Mouse (Mus musculus) urinary bladder, postnatal 25 days (tissue): ENCODE measurements around the gene Nlrc4.

ENCODE experiments used
- DNase-seq: peaks from one replicate; pipeline ENCODE4 v3.0.0; 2022; ENCODE audit warnings: low spot score

Nlrc4 gene

DNA sequence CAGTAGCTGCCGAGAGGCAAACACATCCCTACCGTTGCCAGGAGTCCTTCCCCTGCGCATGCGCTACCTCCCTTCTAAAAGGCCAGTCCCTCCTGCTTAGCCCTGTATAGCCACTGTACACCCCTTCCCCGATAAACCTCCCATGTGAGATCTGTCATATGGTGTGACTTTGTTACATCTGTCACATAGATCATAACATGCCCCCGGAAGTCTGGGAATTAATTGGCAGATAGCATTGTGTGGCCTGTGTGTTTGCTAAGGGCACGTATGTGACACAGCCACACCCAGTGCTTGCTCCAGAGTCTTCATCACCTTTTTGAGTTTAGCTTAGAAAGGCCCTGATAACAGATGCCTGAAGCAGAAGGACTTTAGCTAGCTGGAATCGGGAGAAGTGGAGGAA, 28.9 kb downstream of the Nlrc4 start:
- no peak for DNase-seq

DNA sequence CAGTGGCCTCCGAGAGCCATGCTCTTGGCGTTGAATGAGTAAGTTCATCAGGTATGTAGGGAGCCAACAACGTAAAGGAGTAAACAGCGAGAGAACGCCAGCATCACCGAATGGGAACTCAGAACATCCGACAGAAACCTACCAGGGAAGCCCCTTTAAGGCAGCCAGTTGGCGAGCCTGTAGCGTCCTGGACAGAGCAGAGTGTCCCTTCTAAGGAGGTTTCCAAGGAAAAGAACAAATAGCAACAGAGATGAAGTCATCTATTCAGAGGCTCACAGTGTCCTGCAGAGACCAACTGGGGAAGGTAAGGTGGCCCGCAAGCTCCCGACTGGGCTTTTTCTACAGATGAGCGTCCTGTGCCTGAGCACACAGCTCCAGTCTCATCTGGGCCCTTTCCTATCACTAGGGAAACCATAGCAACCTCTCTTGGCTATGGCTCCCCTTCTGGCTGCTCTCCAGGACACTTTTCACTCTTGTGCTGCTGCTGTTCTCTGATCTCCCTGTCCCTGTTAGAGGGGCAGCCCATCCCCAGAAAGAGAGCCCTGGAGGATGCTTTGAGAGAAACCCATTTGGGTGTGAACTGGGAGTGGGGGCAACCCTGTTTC, 34.4 kb downstream of the Nlrc4 start:
- no peak for DNase-seq

DNA sequence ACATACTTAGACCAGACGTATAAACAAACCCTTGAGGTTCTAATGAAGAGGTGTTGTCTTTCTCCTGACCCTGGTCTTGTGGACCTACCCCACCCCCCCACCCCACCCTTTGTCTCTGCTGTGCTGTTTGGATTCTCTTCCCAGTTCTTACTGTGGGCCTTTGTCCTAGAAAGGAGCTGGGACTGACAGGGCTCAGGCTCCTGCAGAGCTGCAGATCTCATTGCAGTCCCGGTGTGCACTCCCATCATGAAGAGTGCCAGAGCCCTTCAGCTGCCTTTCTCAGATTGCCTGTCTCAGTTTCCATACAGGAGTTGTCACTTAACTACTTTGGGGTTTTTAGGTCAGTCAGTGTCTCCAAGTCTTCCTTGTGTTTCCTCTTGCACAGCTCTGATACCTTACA, 38.3 kb downstream of the Nlrc4 start:
- no peak for DNase-seq

DNA sequence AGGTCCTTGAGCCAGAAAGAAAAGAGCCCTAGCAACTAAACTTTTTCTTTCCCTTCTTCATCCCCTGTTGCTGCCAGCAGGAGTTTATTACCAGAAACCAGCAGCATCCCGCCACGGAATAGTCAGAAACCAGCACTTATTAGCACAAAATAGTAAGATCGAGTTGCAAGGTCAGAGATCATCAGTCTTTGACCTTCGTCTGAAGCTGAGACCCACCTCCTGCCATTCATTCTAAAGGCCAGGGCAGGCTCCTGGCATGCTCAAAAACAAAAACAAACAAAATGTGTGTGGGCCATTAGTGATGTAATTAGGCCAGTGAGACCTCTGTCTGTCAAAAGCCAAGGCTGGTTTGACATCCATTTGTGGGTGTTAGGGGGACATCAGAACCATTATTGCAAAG, 40.8 kb downstream of the Nlrc4 start:
- no peak for DNase-seq

DNA sequence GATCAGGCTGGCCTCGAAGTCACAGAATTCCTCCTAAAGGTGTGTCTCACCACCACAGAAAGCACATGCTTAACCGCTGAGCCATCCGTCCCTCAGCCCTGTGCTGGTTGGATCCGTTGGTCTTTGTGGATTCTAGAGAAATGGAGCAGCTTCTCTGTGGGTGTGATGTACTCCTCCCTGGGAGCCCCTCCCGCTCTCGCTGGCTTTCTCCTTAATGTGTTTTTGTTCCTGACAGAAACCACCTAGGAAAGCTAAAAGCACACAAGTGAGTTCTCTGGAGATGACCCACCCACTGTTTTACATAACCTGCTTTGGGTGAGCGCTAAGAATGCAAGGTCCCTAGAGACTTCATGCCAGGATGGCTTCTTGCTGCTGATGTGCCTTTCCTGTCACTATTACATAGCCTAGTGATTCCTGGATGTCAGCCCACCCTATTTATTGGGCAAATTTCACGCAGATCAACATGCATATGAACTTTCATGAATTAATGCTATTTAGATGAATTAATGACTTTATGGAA, 42.0 kb downstream of the Nlrc4 start:
- no peak for DNase-seq

DNA sequence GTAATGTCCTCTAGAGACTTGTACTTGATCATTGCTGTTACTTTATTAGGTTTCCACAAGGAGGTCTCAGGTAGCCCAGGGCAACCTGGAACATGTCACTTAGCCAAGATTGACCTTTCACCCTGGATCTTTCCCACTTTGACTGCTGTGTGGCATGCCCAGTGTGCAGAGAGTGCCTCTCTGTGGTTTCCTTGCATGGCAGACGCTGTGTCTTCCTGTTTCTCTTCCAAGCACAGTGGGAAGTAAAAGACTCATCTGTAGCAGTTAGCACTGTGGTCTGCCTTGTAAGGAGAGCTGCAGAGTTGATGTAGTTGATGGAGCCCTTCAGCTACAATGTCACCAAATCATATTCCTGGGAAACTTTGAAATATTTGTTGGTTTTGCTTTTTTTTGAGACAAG, 44.3 kb downstream of the Nlrc4 start:
- no peak for DNase-seq

DNA sequence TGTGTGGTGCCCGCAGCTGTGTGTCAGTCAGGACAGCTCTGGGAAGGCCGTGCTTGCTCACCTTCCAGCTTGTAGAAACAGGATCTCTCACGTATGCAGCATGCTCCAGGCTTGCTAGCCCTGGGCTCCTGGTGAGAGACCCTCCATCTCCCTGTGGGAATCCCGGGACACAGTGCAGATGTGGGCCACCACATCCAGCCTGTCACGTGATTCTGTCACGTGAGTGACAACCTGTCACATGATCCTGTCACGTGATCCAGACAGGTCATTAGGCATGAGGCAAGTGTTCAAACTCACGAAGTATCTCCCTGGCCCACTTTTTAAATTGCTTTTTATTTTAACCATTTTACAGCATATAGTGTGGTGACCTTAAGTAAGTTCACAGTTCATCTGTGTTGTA, 45.6 kb downstream of the Nlrc4 start:
- DNase-seq, result no peak

DNA sequence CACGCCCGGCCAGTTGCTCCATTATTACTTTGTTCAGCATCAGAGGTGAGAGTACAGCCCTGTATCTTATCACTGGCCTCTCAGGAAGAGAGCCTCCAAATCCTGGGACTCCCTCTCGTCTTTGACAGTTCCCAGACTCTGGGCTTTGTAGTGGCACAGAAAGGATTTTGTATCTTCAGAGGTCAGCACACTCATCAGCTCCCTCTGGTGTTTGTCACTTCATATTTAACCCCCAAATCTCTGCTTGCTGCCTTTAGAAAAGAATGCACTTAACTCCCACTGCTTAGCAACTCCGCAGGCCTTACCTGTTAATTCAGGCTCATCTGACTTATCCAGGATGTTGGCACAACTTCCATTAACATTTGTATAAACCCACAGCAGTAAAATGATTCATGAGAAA, 49.2 kb downstream of the Nlrc4 start:
- DNase-seq, result no peak

DNA sequence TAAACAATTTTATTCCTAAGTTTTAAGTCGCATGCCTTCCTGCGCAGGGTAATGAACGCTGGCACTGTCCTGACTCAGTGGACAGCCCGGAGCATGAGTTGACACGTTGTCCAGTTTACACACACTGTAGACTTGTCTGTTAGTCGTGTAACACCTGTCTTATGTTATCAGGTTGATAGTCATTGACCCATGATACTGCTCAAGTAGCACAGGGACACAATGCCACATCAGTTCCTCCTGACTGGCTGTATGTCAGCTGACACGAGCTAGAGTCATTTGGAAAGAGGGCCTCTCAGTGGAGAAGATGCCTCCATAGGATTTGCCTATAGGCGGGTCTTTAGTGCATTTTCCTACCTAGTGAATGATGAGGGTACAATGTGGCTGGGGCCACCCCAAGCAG, 52.5 kb downstream of the Nlrc4 start:
- DNase-seq, result no peak

DNA sequence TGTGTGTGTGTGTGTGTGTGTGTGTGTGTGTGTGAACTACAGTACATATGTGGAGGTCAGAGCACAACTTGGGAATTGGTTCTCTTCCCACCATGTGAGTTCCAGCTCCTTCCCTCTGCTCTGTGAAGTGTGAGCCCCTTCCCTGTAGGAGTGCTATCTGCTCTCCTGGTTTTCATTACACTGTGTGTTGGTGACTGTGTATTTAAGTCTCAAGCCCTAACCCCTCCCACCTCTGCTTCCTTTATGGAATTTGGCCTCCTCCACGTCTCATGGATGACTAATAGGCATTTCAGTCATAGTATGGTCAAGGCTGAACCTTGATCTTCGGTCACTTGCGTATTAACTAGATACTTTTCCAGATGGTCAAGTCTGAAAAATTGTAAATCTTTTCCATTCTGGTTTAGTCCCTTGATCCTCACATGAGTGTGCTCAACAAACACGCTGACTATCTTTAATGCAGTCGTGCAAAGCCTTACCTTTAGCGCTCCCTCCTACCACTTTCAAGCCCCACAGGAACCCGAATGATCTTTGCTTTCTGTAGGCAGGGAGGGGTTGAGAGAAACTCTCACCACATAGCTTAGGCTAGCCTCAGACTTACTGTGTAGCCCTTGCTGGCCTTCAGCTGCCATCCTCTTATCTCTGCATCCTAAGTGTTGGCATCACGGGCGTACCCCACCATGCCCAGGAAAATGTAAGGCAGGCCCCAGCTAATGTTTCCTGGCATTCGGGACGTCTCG, 56.3 kb downstream of the Nlrc4 start:
- no peak for DNase-seq

DNA sequence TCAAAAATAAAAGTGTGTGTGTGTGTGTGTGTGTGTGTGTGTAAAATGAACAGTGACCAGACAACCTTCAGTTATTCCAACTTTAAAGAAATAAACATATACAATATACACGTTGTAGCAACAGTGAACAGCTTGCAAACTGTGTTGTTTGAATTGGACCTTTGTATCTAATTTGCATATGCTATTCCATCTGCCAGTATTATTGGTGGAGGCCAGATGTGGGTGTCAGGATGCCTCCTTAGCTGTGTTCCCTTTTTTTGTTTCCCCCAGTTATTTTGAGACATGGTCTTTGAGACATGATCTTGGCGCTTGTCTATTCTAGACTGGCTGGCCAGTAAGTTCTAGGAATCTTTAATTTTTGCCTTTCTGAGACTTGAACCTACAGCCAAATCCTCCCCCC, 61.8 kb downstream of the Nlrc4 start:
- no peak for DNase-seq

DNA sequence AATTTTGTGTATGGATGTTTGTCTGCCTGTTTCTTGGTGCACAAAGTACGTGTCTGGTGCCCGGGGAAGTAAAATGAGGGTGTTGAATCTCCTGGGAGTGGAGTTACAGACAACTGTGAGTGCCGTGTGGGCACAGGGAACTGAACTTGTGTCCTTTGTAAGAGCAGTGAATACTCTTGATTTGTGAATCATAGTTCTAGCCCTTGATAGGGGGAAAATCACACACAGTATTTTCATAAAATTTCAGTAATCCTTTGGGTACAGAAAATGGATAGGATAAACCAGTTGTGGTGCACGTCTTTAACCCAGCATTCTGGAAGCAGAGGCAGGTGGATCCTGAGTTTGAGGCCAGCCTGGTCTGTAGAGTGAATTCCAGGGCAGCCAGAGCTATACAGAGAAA, 62.2 kb downstream of the Nlrc4 start:
- no peak for DNase-seq

DNA sequence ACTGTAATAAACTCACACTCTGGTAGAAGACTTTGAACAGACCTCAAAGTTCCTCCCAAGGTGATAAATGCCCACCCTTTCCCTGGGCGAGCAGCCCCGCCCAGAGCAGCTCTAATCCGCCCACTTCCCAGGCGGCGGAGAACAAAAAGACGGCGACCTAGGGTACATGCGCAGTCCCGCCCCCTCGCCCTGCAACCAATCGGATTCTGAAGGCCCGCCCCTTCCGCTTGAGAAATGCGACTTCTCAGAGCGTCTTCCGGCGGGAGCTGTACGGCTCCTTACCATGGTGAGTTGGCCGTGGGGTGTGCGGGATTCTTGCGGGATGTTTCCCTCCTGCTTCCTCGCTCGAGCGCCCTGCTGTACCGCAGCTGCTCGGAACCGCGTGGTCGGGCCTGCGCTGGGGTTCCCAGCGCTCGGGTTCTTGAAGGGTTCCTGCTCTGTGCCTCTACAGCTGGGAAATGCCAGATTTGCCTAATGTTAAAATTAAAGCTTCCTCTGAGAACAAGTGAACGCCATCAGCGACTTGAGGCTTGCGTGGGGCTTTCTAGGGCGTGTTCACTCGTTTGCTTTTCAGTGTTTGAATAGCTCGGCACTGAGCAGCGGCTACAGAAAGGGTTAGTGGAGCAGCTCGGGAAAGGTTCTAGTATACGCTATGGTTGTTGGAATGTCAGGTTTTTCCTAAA, 63.4 kb downstream of the Nlrc4 start, which contains the start of gene Slc30a6:
Gene Slc30a6, plus strand, starts transcription at position 226 of the 683 bp plus-strand sequence.
- peak; percentile 95 for DNase-seq

DNA sequence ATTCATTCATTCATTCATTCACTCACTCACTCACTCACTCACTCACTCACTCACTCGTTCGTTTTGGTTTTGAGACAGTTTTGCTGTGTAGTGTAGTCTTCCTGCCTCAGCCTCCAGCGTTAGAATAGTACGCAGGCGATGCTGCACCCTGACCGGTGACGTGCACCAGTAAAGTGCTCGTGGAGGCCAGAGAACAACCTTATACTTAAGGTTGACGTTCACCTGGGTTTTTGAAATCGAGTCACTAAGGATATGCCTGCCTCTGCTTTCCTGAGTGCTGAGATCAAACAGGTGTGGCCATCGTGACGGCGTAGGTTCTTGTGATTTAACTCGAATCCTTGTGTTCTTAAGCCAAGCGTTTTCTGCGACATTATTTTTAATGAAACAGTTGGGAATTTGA, 64.1 kb downstream of the Nlrc4 start:
- DNase-seq, result no peak

DNA sequence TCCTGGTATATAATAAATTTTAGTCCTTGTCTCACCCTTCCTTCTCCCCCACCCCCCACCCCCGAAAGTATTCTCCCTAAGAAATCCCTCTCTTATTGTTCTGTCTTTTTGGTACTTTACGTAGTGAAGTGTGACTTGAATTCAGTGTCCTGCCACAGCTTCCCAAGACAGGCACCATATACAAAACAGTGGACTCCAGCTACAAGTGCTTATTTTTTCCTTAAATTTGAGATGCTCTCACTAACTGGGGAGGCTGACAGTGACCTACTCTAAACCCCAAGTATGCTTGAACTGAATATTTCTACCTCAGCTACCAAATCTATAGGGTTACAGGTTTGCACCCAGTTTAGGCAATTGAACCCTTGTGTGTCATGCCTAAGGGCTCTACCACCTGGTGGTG, 64.6 kb downstream of the Nlrc4 start:
- DNase-seq, result no peak

DNA sequence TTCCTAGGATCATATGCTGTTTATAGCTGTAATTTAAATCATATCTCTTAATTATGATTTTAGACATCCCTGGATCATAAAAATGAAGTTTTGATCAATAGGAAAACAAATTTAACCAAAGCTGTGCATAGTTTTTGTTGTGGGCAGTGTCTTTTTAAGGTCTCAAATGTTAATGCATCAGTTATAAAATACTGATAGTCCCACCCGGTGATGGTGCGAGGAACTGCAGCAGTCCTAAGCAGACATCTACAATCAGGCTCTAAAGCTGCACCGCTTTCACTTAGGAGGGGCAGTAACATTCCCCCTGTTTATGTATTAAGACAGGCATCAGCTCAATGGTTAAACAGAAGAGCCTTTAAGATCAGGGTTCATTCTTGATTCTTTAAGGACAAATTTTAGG, 69.1 kb downstream of the Nlrc4 start:
- DNase-seq, result no peak

DNA sequence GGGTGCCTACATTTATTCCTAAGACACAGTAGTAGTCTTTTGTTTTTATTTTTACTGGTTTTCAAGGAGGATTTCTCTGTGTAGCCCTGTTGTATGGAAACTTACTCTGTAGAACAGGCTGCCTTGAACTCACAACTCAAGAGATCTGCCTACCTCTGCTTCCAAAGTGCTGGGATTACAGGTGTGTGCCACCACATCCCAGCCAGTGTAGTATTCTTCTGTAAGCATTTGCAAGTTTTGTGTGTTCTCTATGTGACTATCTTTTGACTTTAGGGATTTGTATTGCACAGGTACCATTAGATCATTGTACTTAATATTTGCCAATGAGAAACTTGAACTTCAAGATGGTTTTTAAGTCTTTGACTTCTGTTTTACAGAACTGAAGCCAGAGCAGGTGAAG, 72.3 kb downstream of the Nlrc4 start:
- no peak for DNase-seq

DNA sequence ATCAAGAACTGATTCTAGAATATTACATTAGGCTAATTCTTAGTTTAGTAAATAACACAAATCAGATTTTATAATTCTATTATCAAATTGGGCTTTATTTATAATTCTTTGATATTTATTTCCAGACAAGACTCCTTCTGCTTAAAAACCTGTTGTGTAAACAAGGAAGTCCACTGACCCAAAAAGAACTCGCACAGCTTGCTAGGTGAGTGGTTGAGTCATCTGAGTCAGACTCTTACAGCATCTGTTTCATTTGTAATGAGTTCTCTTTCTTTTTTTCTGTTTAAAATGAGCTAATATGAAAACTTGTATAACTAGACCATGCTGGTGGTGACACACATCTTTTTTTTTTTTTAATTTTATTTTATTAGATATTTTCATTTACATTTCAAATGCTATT, 82.0 kb downstream of the Nlrc4 start:
- peak; percentile 29 for DNase-seq
